Mouse (Mus musculus) embryonic fibroblast, embryonic 13.5 days (primary cell): ENCODE measurements around the gene Ccdc106.

ENCODE experiments used
- CTCF ChIP-seq: IDR thresholded peaks from 2 replicates; pipeline ENCODE4 v1.5.1; 2011; ENCODE audit warnings: mild to moderate bottlenecking, control low read depth, low read length, moderate library complexity, borderline replicate concordance; ENCODE audit not compliant: insufficient read depth
- POLR2A ChIP-seq: IDR thresholded peaks from 2 replicates; pipeline ENCODE4 v1.6.1; 2011; ENCODE audit warnings: low read depth, mild to moderate bottlenecking, control low read depth, low read length, moderate library complexity

- TF ChIP-seq POLR2A (no peak), CTCF (no peak)
These were observed 60.9 kb downstream of the Ccdc106 start for GRCm38 (mm10) chr7:5081241-5081640.
